Mouse (Mus musculus): ENCODE results near the gene Angptl7. TPM values are rescaled to one million over a fixed set of nuclear protein-coding genes. Genes with fewer than 3 reads are reported as not detected.
A peak's percentile ranks its signal among the peaks of the same experiment; 100 is the strongest.

Gene Angptl7
- polyA plus RNA-seq, 1 experiment from 2014 or later, result 1.2 TPM

DNA sequence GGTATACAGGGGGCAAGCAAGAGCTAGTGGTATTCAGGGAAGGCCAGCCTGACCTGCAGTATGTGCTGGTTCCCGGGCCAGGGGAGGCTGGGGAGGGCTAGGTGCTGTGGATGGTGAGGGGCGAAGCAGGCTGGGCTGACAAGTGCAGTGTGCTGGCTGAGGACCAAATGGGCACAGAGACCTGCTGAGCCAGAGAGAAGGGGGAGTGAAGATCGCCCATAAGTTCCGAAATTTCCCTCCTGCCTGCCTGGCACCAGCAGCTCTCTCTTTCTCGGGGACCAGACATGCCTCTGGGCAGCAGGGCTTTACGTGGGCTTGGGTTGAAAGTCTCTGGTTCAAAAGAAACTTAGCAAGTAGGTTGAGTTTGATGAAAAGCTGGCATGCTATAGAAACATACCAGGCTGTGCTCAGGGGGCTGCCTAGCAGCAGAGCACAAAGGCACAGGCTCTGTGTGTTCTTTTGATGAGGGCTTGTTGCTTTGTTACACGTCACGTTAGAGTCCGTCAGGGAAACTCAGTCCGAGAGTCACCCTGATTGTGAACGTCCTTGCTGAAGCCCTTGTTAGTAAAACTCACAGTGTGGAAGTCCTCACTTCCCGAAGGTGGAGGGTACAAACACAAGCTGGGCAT is 39.5 kb downstream of the Angptl7 start:
- Histone ChIP-seq H3K4me1 (replicated peaks; ENCODE audit: control insufficient read depth, insufficient read depth) (no peaks in the 10 kb centered on the region), H3K36me3 (ENCODE audit: control insufficient read depth, insufficient read depth, low read length) (peaks cover 38% of the 10 kb centered on the region), H3K27me3 (ENCODE audit: control insufficient read depth, insufficient read depth, low read length) (no peaks in the 10 kb centered on the region), H3K4me2 (replicated peaks; ENCODE audit: low read depth) (no peak overlapping the region), H3K9me3 (ENCODE audit: control insufficient read depth, low read length) (no peaks in the 10 kb centered on the region), H3K9ac (ENCODE audit: low read length) (no peak overlapping the region), H3K27ac (replicated peaks) (no peak overlapping the region), H3K4me3 (ENCODE audit: low read depth, low read length) (no peak overlapping the region)
- no peak for DNase-seq (ENCODE audit: low spot score)
- no peak for TF ChIP-seq CTCF (IDR thresholded peaks at IDR 0.05; ENCODE audit: low read depth)
- TF ChIP-seq EP300 (optimal IDR thresholded peaks at IDR 0.05), result no peak
- no peak for ATAC-seq (ENCODE audit: low FRiP score, low TSS enrichment)
- WGBS, result 89% methylated on average over 12 of the region's 12 CpGs

- 77% methylated on average over 5 of the region's 5 CpGs for WGBS
Observed at GRCm38 (mm10) chr4:148455477-148456025, 44.7 kb downstream of the Angptl7 start.

GRCm38 (mm10) chr4:148453707-148454106 is 46.6 kb downstream of the Angptl7 start:
- Histone ChIP-seq H3K27ac (replicated peaks) (no peak overlapping the region), H3K4me1 (replicated peaks; ENCODE audit: control insufficient read depth, insufficient read depth) (0 out of 2 replicates have a peak, but pooled peaks cover 3% of the 10 kb centered on the region), H3K36me3 (ENCODE audit: control insufficient read depth, insufficient read depth, low read length) (peaks cover 24% of the 10 kb centered on the region), H3K27me3 (ENCODE audit: control insufficient read depth, insufficient read depth, low read length) (no peaks in the 10 kb centered on the region), H3K4me2 (replicated peaks; ENCODE audit: low read depth) (no peak overlapping the region), H3K9me3 (ENCODE audit: control insufficient read depth, low read length) (no peaks in the 10 kb centered on the region), H3K9ac (ENCODE audit: low read length) (no peak overlapping the region), H3K4me3 (ENCODE audit: low read depth, low read length) (no peak overlapping the region)
- DNase-seq (ENCODE audit: low spot score) (no peak), ATAC-seq (ENCODE audit: low FRiP score, low TSS enrichment) (no peak)
- no peak for TF ChIP-seq EP300 (optimal IDR thresholded peaks at IDR 0.05)
- no peak for TF ChIP-seq CTCF (IDR thresholded peaks at IDR 0.05; ENCODE audit: low read depth)
- WGBS, result 96% methylated on average over 11 of the region's 11 CpGs

More at GRCm38 (mm10) chr4:148455477-148456025, 44.7 kb downstream of the Angptl7 start:
- no peaks in the 10 kb centered on the region for H3K27me3 ChIP-seq (ENCODE audit: control insufficient read depth, insufficient read depth, low read length)
- H3K4me1 ChIP-seq (replicated peaks; ENCODE audit: control insufficient read depth, insufficient read depth), result no peaks in the 10 kb centered on the region
- no peak overlapping the region for H3K27ac ChIP-seq (replicated peaks)
- H3K4me2 ChIP-seq (replicated peaks; ENCODE audit: low read depth), result no peak overlapping the region
- peaks cover 35% of the 10 kb centered on the region for H3K36me3 ChIP-seq (ENCODE audit: control insufficient read depth, insufficient read depth, low read length)
- H3K9ac ChIP-seq (ENCODE audit: low read length), result no peak overlapping the region
- DNase-seq (ENCODE audit: low spot score) (no peak), ATAC-seq (ENCODE audit: low FRiP score, low TSS enrichment) (no peak)
- TF ChIP-seq CTCF (IDR thresholded peaks at IDR 0.05; ENCODE audit: low read depth) (no peak), EP300 (optimal IDR thresholded peaks at IDR 0.05) (no peak)
- no peaks in the 10 kb centered on the region for H3K9me3 ChIP-seq (ENCODE audit: control insufficient read depth, low read length)
- H3K4me3 ChIP-seq (ENCODE audit: low read depth, low read length), result no peak overlapping the region

DNA sequence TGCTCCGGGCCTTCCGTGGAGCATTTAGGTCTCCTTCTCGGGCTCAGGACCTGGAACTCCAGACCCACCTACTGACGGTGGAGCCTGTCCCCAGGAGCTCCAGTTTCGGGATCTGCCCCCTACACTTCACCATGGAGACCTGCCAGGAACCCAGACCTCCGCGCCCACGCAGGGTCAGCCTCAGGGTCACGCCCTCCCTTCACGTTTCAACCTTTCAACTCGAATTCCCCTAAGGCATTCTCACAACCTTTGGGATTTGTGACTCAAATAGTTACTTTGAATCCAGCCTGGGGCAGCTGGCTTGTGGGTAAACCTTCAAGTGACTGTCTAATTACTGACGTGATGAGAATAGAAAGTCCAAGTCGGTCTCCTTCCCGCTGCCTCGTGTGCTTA is 51.4 kb downstream of the Angptl7 start:
- Histone ChIP-seq H3K4me2 (replicated peaks; ENCODE audit: low read depth) (peak overlapping the region; percentile 80), H3K4me3 (ENCODE audit: low read depth, low read length) (peak overlapping the region; percentile 92), H3K9ac (ENCODE audit: low read length) (peak overlapping the region; percentile 89), H3K27me3 (ENCODE audit: control insufficient read depth, insufficient read depth, low read length) (no peaks in the 10 kb centered on the region), H3K27ac (replicated peaks) (peak overlapping the region; percentile 75), H3K36me3 (ENCODE audit: control insufficient read depth, insufficient read depth, low read length) (peaks cover 10% of the 10 kb centered on the region; the same call in 1 of the 2 replicates), H3K9me3 (ENCODE audit: control insufficient read depth, low read length) (no peaks in the 10 kb centered on the region), H3K4me1 (replicated peaks; ENCODE audit: control insufficient read depth, insufficient read depth) (peaks cover 7% of the 10 kb centered on the region)
- WGBS, result under 1% methylated on average over 15 of the region's 15 CpGs
- ATAC-seq (ENCODE audit: low FRiP score, low TSS enrichment) (no peak), DNase-seq (ENCODE audit: low spot score) (no peak)
- TF ChIP-seq CTCF (IDR thresholded peaks at IDR 0.05; ENCODE audit: low read depth), result no peak
- TF ChIP-seq EP300 (optimal IDR thresholded peaks at IDR 0.05), result no peak

- Histone ChIP-seq H3K4me2 (replicated peaks; ENCODE audit: low read depth) (peak within 1 kb of the TSS; percentile 80), H3K27me3 (ENCODE audit: control insufficient read depth, insufficient read depth, low read length) (no peaks in the 10 kb centered on the region), H3K4me1 (replicated peaks; ENCODE audit: control insufficient read depth, insufficient read depth) (peaks cover 9% of the 10 kb centered on the region), H3K9ac (ENCODE audit: low read length) (peak within 1 kb of the TSS; percentile 89), H3K36me3 (ENCODE audit: control insufficient read depth, insufficient read depth, low read length) (peaks cover 5% of the 10 kb centered on the region; the same call in 1 of the 2 replicates), H3K4me3 (ENCODE audit: low read depth, low read length) (peak within 1 kb of the TSS; percentile 92), H3K9me3 (ENCODE audit: control insufficient read depth, low read length) (no peaks in the 10 kb centered on the region), H3K27ac (replicated peaks) (peak within 1 kb of the TSS; percentile 75)
- WGBS, result 0% methylated on average over 48 of the region's 56 CpGs
- TF ChIP-seq CTCF (IDR thresholded peaks at IDR 0.05; ENCODE audit: low read depth) (0 out of 2 replicates have a peak, but pooled peaks have one; percentile 4), EP300 (optimal IDR thresholded peaks at IDR 0.05) (no peak)
- peak; percentile 96 for ATAC-seq (ENCODE audit: low FRiP score, low TSS enrichment)
- DNase-seq (ENCODE audit: low spot score), result peak; percentile 94
Observed at GRCm38 (mm10) chr4:148448179-148448852, 51.9 kb downstream of the Angptl7 start, which contains the start of gene Mtor. Gene Mtor, plus strand, starts transcription at chr4:148448611.

Other genes starting within 250 kb of the Angptl7 start
- gene Disp3, start 212.5 kb downstream of the Angptl7 start, polyA plus RNA-seq (2015; fragmentation: Nextera tagmentation; extraction: Ambion mirVana), result 0.04 and 0.06 TPM in 2 replicates
- 9.5 and 10.3 TPM in 2 replicates for gene Ubiad1, start 55.7 kb downstream of the Angptl7 start, polyA plus RNA-seq (2015; fragmentation: Nextera tagmentation; extraction: Ambion mirVana)
- 14.7 and 15.4 TPM in 2 replicates for gene Mtor, start 51.8 kb downstream of the Angptl7 start, polyA plus RNA-seq (2015; fragmentation: Nextera tagmentation; extraction: Ambion mirVana)
- 30.0 and 35.2 TPM in 2 replicates for gene Exosc10, start 58.0 kb upstream of the Angptl7 start, polyA plus RNA-seq (2015; fragmentation: Nextera tagmentation; extraction: Ambion mirVana)
- gene Srm, start 91.0 kb upstream of the Angptl7 start, polyA plus RNA-seq (2015; fragmentation: Nextera tagmentation; extraction: Ambion mirVana), result 109 and 113 TPM in 2 replicates
- 0.46 and 0.79 TPM in 2 replicates for gene Masp2, start 102.1 kb upstream of the Angptl7 start, polyA plus RNA-seq (2015; fragmentation: Nextera tagmentation; extraction: Ambion mirVana)
- 99.8 and 106 TPM in 2 replicates for gene Tardbp, start 126.6 kb upstream of the Angptl7 start, polyA plus RNA-seq (2015; fragmentation: Nextera tagmentation; extraction: Ambion mirVana)
- 0.10 and 0.16 TPM in 2 replicates for gene Gm572, start 142.9 kb upstream of the Angptl7 start, polyA plus RNA-seq (2015; fragmentation: Nextera tagmentation; extraction: Ambion mirVana)